Mouse (Mus musculus): Measurements from ENCODE around the gene Fndc4. TPM values are rescaled to one million over a fixed set of nuclear protein-coding genes. Genes with fewer than 3 reads are reported as not detected.

The Fndc4 gene
- polyA plus RNA-seq (2017; shearing (Covaris generic)): 0.35 TPM

GRCm38 (mm10) chr5:31295606-31296141 lies at the start of gene Fndc4:
Fndc4 (minus strand) TSS chr5:31296080.

GRCm38 (mm10) chr5:31297047-31297757 lies 1.3 kb upstream of the Fndc4 start, which contains the start of gene Gckr:
Gckr (plus strand) TSS chr5:31297443.

DNA sequence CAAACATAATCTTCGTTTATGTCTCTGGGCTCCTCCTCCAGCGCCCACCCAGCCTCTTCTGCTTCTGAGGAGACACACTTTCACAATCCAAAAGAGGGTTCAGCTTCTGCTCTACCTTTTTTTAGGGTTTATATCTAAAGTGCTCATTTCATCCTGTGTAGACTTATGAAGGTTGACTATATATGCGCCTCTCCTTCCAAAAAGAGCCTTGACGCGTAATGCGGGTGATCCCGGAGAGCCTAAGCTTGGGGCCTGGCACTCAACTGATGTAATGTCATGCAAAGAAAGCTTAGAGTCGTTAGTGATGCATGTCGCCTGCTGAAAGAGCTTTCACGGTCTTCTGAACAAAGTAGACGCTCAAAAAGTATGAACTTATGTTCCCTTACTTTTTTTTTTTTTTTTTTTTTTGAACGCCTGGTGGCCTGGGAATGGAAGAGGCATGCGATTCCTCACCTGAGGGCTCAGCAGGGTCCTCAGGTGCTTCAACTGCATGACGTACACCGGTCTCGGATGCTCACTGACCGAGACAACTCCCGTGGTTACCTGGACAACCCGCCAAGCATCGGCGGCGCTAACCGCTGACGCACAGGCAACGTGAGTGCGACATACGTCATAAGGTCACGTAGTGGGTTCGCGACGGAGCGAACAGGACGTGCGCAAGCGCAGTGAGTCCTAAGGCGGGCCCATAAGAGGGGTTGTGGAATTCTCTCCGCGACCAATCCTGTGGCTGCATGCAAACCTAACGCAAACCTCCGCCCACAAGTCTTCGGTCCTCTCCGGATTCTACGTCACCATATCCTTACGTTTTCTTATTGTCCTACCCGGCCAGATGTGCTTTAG lies 5.1 kb downstream of the Fndc4 start, which contains the start of gene Ift172:
Gene Ift172 (minus strand): TSS at position 596 of the 840 bp plus-strand sequence.

DNA sequence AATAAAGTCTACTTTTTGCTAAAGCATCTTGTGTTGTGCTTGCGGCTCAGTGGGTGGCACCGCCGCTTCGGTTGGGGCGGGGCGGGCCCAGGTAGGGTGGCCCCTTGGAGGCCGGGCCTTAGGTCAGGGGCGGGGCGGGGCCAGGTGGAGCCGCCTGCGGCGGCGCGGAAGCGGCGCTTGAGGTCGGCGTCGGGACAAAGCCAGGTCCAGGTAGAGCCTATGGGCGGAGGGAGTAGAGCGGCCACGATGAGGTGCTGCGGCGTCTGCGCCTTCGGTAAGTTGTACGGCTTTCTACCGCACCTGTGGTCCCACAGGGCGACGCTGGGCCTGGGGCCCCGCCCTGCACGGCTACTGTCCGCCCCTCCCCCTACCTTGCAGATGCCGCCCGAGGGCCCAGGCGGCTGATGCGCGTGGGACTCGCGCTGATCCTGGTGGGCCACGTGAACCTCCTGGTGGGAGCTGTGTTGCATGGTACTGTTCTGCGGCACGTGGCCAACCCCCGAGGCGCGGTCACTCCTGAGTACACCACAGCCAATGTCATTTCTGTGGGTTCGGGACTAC lies 44.3 kb downstream of the Fndc4 start, which contains the start of gene Krtcap3:
Gene Krtcap3 (plus strand): TSS at position 151 of the 561 bp plus-strand sequence.

Other genes starting within 250 kb of the Fndc4 start
- 96.1 TPM for gene Atraid, start 247.8 kb downstream of the Fndc4 start, polyA plus RNA-seq (2017; shearing (Covaris generic))
- 8.9 TPM for gene Slc5a6, start 247.2 kb downstream of the Fndc4 start, polyA plus RNA-seq (2017; shearing (Covaris generic))
- 29.4 TPM for gene Cad, start 241.3 kb downstream of the Fndc4 start, polyA plus RNA-seq (2017; shearing (Covaris generic))
- not detected for gene Dnajc5g, start 189.8 kb downstream of the Fndc4 start, polyA plus RNA-seq (2017; shearing (Covaris generic))
- gene Slc30a3, start 187.8 kb downstream of the Fndc4 start, polyA plus RNA-seq (2017; shearing (Covaris generic)): not detected
- not detected for gene Trim54, start 179.4 kb downstream of the Fndc4 start, polyA plus RNA-seq (2017; shearing (Covaris generic))
- not detected for gene Ucn, start 157.3 kb downstream of the Fndc4 start, polyA plus RNA-seq (2017; shearing (Covaris generic))
- gene Mpv17, start 141.8 kb downstream of the Fndc4 start, polyA plus RNA-seq (2017; shearing (Covaris generic)): 39.5 TPM
- gene Gm29609, start 116.2 kb downstream of the Fndc4 start, polyA plus RNA-seq (2017; shearing (Covaris generic)): 2.0 TPM
- gene Gtf3c2, start 115.9 kb downstream of the Fndc4 start, polyA plus RNA-seq (2017; shearing (Covaris generic)): 90.6 TPM
- gene Snx17, start 102.9 kb downstream of the Fndc4 start, polyA plus RNA-seq (2017; shearing (Covaris generic)): 125 TPM
- gene Eif2b4, start 102.7 kb downstream of the Fndc4 start, polyA plus RNA-seq (2017; shearing (Covaris generic)): 85.0 TPM
- gene Zfp513, start 93.8 kb downstream of the Fndc4 start, polyA plus RNA-seq (2017; shearing (Covaris generic)): 25.6 TPM
- gene Ppm1g, start 75.4 kb downstream of the Fndc4 start, polyA plus RNA-seq (2017; shearing (Covaris generic)): 139 TPM
- gene Nrbp1, start 55.2 kb downstream of the Fndc4 start, polyA plus RNA-seq (2017; shearing (Covaris generic)): 182 TPM
- 1.2 TPM for gene Gm9970, start 54.8 kb downstream of the Fndc4 start, polyA plus RNA-seq (2017; shearing (Covaris generic))
- gene Krtcap3, start 44.4 kb downstream of the Fndc4 start, polyA plus RNA-seq (2017; shearing (Covaris generic)): 74.3 TPM
- gene Ift172, start 5.0 kb downstream of the Fndc4 start, polyA plus RNA-seq (2017; shearing (Covaris generic)): 10.3 TPM
- 0.38 TPM for gene Gckr, start 1.4 kb upstream of the Fndc4 start, polyA plus RNA-seq (2017; shearing (Covaris generic))
- 57.8 TPM for gene Zfp512, start 156.4 kb upstream of the Fndc4 start, polyA plus RNA-seq (2017; shearing (Covaris generic))
- gene 4930548H24Rik, start 189.7 kb upstream of the Fndc4 start, polyA plus RNA-seq (2017; shearing (Covaris generic)): 0.18 TPM
- gene Gpn1, start 198.7 kb upstream of the Fndc4 start, polyA plus RNA-seq (2017; shearing (Covaris generic)): 41.8 TPM
- 47.3 TPM for gene Slc4a1ap, start 230.9 kb upstream of the Fndc4 start, polyA plus RNA-seq (2017; shearing (Covaris generic))
- gene Supt7l, start 231.7 kb upstream of the Fndc4 start, polyA plus RNA-seq (2017; shearing (Covaris generic)): 23.1 TPM